Mouse (Mus musculus): ENCODE results near the gene Ikzf3. TPM values are rescaled to one million over a fixed set of nuclear protein-coding genes. Genes with fewer than 3 reads are reported as not detected.

Gene Ikzf3
- polyA plus RNA-seq, 1 experiment from 2014 or later: 0.85 TPM

GRCm38 (mm10) chr11:98510125-98510524, 35.7 kb downstream of the Ikzf3 start:
- no peak overlapping the region for H3K4me3 ChIP-seq (ENCODE audit: inconsistent target)
- no peaks in the 10 kb centered on the region for H3K36me3 ChIP-seq (ENCODE audit: inconsistent target)
- H3K79me2 ChIP-seq (ENCODE audit: inconsistent target): no peaks in the 10 kb centered on the region
- WGBS (ENCODE audit: missing documents): 40% methylated on average over 8 of the region's 8 CpGs
- H3K27ac ChIP-seq: no peak overlapping the region

- Histone ChIP-seq H3K4me3 (ENCODE audit: inconsistent target) (no peak overlapping the region), H3K27ac (no peak overlapping the region), H3K36me3 (ENCODE audit: inconsistent target) (no peaks in the 10 kb centered on the region), H3K79me2 (ENCODE audit: inconsistent target) (no peaks in the 10 kb centered on the region)
- WGBS (ENCODE audit: missing documents): 83% methylated on average over 7 of the region's 7 CpGs
These were observed 36.4 kb downstream of the Ikzf3 start for GRCm38 (mm10) chr11:98509434-98509833.

- Histone ChIP-seq H3K4me3 (ENCODE audit: inconsistent target) (no peak overlapping the region), H3K79me2 (ENCODE audit: inconsistent target) (no peaks in the 10 kb centered on the region), H3K36me3 (ENCODE audit: inconsistent target) (no peaks in the 10 kb centered on the region), H3K27ac (no peak overlapping the region)
- 74% methylated on average over 3 of the region's 3 CpGs for WGBS (ENCODE audit: missing documents)
These were observed 40.9 kb downstream of the Ikzf3 start for GRCm38 (mm10) chr11:98504926-98505325.

- 74% methylated on average over 22 of the region's 22 CpGs for WGBS (ENCODE audit: missing documents)
- Histone ChIP-seq H3K4me3 (ENCODE audit: inconsistent target) (no peak overlapping the region), H3K27ac (no peak overlapping the region), H3K36me3 (ENCODE audit: inconsistent target) (no peaks in the 10 kb centered on the region), H3K79me2 (ENCODE audit: inconsistent target) (no peaks in the 10 kb centered on the region)
These were observed 48.2 kb downstream of the Ikzf3 start for GRCm38 (mm10) chr11:98497388-98498288.

GRCm38 (mm10) chr11:98495176-98495719, 50.6 kb downstream of the Ikzf3 start:
- H3K79me2 ChIP-seq (ENCODE audit: inconsistent target): no peaks in the 10 kb centered on the region
- WGBS (ENCODE audit: missing documents): 85% methylated on average over 5 of the region's 5 CpGs
- no peak overlapping the region for H3K27ac ChIP-seq

GRCm38 (mm10) chr11:98493394-98493793, 52.4 kb downstream of the Ikzf3 start:
- H3K79me2 ChIP-seq (ENCODE audit: inconsistent target): no peaks in the 10 kb centered on the region
- 87% methylated on average over 9 of the region's 9 CpGs for WGBS (ENCODE audit: missing documents)
- no peaks in the 10 kb centered on the region for H3K36me3 ChIP-seq (ENCODE audit: inconsistent target)
- H3K27ac ChIP-seq: no peak overlapping the region
- no peak overlapping the region for H3K4me3 ChIP-seq (ENCODE audit: inconsistent target)

More at GRCm38 (mm10) chr11:98495176-98495719, 50.6 kb downstream of the Ikzf3 start:
- H3K4me3 ChIP-seq (ENCODE audit: inconsistent target): no peak overlapping the region
- no peaks in the 10 kb centered on the region for H3K36me3 ChIP-seq (ENCODE audit: inconsistent target)

GRCm38 (mm10) chr11:98492959-98493358, 52.9 kb downstream of the Ikzf3 start:
- 18% methylated on average over 7 of the region's 7 CpGs for WGBS (ENCODE audit: missing documents)
- Histone ChIP-seq H3K4me3 (ENCODE audit: inconsistent target) (no peak overlapping the region), H3K79me2 (ENCODE audit: inconsistent target) (no peaks in the 10 kb centered on the region), H3K36me3 (ENCODE audit: inconsistent target) (no peaks in the 10 kb centered on the region), H3K27ac (no peak overlapping the region)

GRCm38 (mm10) chr11:98491571-98491970, 54.3 kb downstream of the Ikzf3 start:
- no peak overlapping the region for H3K27ac ChIP-seq
- H3K79me2 ChIP-seq (ENCODE audit: inconsistent target): no peaks in the 10 kb centered on the region
- no peaks in the 10 kb centered on the region for H3K36me3 ChIP-seq (ENCODE audit: inconsistent target)
- 88% methylated on average over 6 of the region's 7 CpGs for WGBS (ENCODE audit: missing documents)
- H3K4me3 ChIP-seq (ENCODE audit: inconsistent target): no peak overlapping the region

- Histone ChIP-seq H3K79me2 (ENCODE audit: inconsistent target) (no peaks in the 10 kb centered on the region), H3K27ac (no peak overlapping the region), H3K4me3 (ENCODE audit: inconsistent target) (no peak overlapping the region), H3K36me3 (ENCODE audit: inconsistent target) (no peaks in the 10 kb centered on the region)
- WGBS (ENCODE audit: missing documents): 94% methylated on average over 20 of the region's 20 CpGs
These were observed 57.1 kb downstream of the Ikzf3 start for GRCm38 (mm10) chr11:98488540-98489234.

GRCm38 (mm10) chr11:98487526-98488040, 58.2 kb downstream of the Ikzf3 start:
- 54% methylated on average over 4 of the region's 5 CpGs for whole genome bisulfite sequencing (ENCODE audit: missing documents)
- Histone ChIP-seq H3K4me3 (ENCODE audit: inconsistent target) (no peak overlapping the region), H3K79me2 (ENCODE audit: inconsistent target) (no peaks in the 10 kb centered on the region), H3K36me3 (ENCODE audit: inconsistent target) (no peaks in the 10 kb centered on the region), H3K27ac (no peak overlapping the region)

GRCm38 (mm10) chr11:98485749-98486148, 60.1 kb downstream of the Ikzf3 start:
- Histone ChIP-seq H3K36me3 (ENCODE audit: inconsistent target) (no peaks in the 10 kb centered on the region), H3K79me2 (ENCODE audit: inconsistent target) (no peaks in the 10 kb centered on the region), H3K4me3 (ENCODE audit: inconsistent target) (no peak overlapping the region), H3K27ac (no peak overlapping the region)
- WGBS (ENCODE audit: missing documents): 84% methylated on average over 2 of the region's 2 CpGs

- H3K79me2 ChIP-seq (ENCODE audit: inconsistent target): no peaks in the 10 kb centered on the region
- 85% methylated on average over 10 of the region's 10 CpGs for WGBS (ENCODE audit: missing documents)
- H3K36me3 ChIP-seq (ENCODE audit: inconsistent target): no peaks in the 10 kb centered on the region
- H3K27ac ChIP-seq: no peak overlapping the region
- H3K4me3 ChIP-seq (ENCODE audit: inconsistent target): no peak overlapping the region
These were observed 63.8 kb downstream of the Ikzf3 start for GRCm38 (mm10) chr11:98482067-98482466.

- no peaks in the 10 kb centered on the region for H3K79me2 ChIP-seq (ENCODE audit: inconsistent target)
- H3K27ac ChIP-seq: no peak overlapping the region
- WGBS (ENCODE audit: missing documents): 33% methylated on average over 6 of the region's 6 CpGs
- no peaks in the 10 kb centered on the region for H3K36me3 ChIP-seq (ENCODE audit: inconsistent target)
- no peak overlapping the region for H3K4me3 ChIP-seq (ENCODE audit: inconsistent target)
These were observed 64.6 kb downstream of the Ikzf3 start for GRCm38 (mm10) chr11:98481231-98481630.

- no peak overlapping the region for H3K27ac ChIP-seq
- H3K4me3 ChIP-seq (ENCODE audit: inconsistent target): no peak overlapping the region
- 80% methylated on average over 10 of the region's 12 CpGs for WGBS (ENCODE audit: missing documents)
- no peaks in the 10 kb centered on the region for H3K79me2 ChIP-seq (ENCODE audit: inconsistent target)
- H3K36me3 ChIP-seq (ENCODE audit: inconsistent target): no peaks in the 10 kb centered on the region
These were observed 65.8 kb downstream of the Ikzf3 start for GRCm38 (mm10) chr11:98479940-98480497.

Measured in macrophage (primary cell).